Mouse (Mus musculus) lung, postnatal 0 days (tissue): ENCODE measurements around the gene Ccdc106.

Source experiments
- CTCF ChIP-seq: IDR thresholded peaks from 2 replicates; pipeline ENCODE4 v1.5.1; 2016; ENCODE audit warnings: antibody characterized with exemption, mild to moderate bottlenecking
- EP300 ChIP-seq: IDR thresholded peaks from 2 replicates; pipeline ENCODE4 v1.6.1; 2016; ENCODE audit warnings: antibody characterized with exemption, mild to moderate bottlenecking, control low read depth

GRCm38 (mm10) chr7:5012681-5013513 lies 7.5 kb upstream of the Ccdc106 start:
- TF ChIP-seq CTCF (no peak), EP300 (no peak)
